26 mouse cellular contexts compared by ENCODE assay signal in the genomic region with DNA sequence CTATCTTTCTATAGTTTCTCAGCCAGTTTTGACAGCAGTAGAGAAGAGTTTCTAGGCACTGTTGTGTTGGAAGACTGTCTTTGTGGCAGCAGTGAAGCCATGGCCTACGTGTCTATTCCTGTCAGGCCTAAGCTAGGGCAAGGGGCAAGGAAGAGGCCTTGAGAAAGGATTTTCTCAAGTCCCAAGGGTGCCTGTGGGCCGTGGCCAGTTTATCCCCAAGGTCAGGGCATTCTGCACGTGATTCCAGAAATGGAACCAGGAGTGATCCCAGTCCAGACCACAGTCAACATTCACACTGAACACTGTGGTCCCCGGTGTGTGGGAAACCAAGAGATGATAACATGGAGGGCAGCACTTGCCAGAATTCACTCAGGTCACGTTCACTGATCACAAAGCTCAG. TPM values are rescaled to one million over a fixed set of nuclear protein-coding genes. Genes with fewer than 3 reads are reported as not detected.
A peak's percentile ranks its signal among the peaks of the same experiment; 100 is the strongest.
DNase-seq lines count a peak whose midpoint lies in the region; ATAC-seq lines count a peak whose summit lies in the region.
"Had no signal": no experiment of that assay in that cellular context is flagged by ENCODE, and none has a peak within 500 bp of the region (broad histone marks: within the 10 kb centered on the region; RNA-seq: fewer than 3 reads in every experiment).

No protein-coding gene starts in this region.

- peak; percentile 85 for DNase-seq in heart, adult 11 months
- DNase-seq in heart, postnatal 10 days, result no peak
- peak; percentile 11 for DNase-seq in limb, embryonic 11.5 days (ENCODE audit: low spot score)
- DNase-seq in limb, embryonic 10.5 days (ENCODE audit: low spot score), result no peak
- no peak for DNase-seq in cerebellum, postnatal 14 days
- DNase-seq: adrenal gland, adult 2 months; adrenal gland, adult 8-10 months; adrenal gland, postnatal 10 days; adrenal gland, postnatal 14 days; adrenal gland, postnatal 25 days; adrenal gland, postnatal 36 days; B cell, adult 2 months; cerebellum, adult 11 months; cerebellum, adult 11-12 months; cerebellum, adult 18-20 months; cerebellum, adult 2 months had no signal

- H3K9me3 ChIP-seq in limb, embryonic 11.5 days (ENCODE audit: control insufficient read depth, low read length), result no peaks in the 10 kb centered on the region
- no peaks in the 10 kb centered on the region for H3K9me3 ChIP-seq in limb, embryonic 10.5 days (replicated peaks)
- H3K9me3 ChIP-seq: G1E had no signal

- no peak overlapping the region for H3K4me2 ChIP-seq in limb, embryonic 11.5 days (ENCODE audit: low read depth, severe bottlenecking)

- H3K27ac ChIP-seq in limb, embryonic 11.5 days (replicated peaks; ENCODE audit: low read depth, low read length), result no peak overlapping the region
- no peak overlapping the region for H3K27ac ChIP-seq in limb, embryonic 10.5 days
- 0 out of 2 replicates have a peak overlapping the region, but pooled peaks have one; percentile 3 for H3K27ac ChIP-seq in brown adipose tissue, adult 24 weeks (replicated peaks; ENCODE audit: low read depth, low read length)

- H3K9ac ChIP-seq in limb, embryonic 11.5 days (ENCODE audit: low read length), result no peak overlapping the region

- no peaks in the 10 kb centered on the region for H3K27me3 ChIP-seq in limb, embryonic 11.5 days (ENCODE audit: control insufficient read depth, insufficient read depth, low read length)
- H3K27me3 ChIP-seq in limb, embryonic 10.5 days (ENCODE audit: low read depth, poor library complexity, severe bottlenecking), result no peaks in the 10 kb centered on the region
- H3K27me3 ChIP-seq: CH12.LX, Patski had no signal

- intact Hi-C loops in heart, postnatal 10 days (cut with DNase I), result no loop called here

- H3K36me3 ChIP-seq in limb, embryonic 11.5 days (ENCODE audit: control insufficient read depth, insufficient read depth, low read length), result no peaks in the 10 kb centered on the region
- no peaks in the 10 kb centered on the region for H3K36me3 ChIP-seq in limb, embryonic 10.5 days
- H3K36me3 ChIP-seq: G1E had no signal

- 76% methylated on average over 5 of the region's 5 CpGs for WGBS in limb, embryonic 11.5 days
- WGBS in limb, embryonic 10.5 days, result 74% methylated on average over 5 of the region's 5 CpGs

- H3K4me3 ChIP-seq in limb, embryonic 11.5 days (ENCODE audit: low read depth, low read length), result no peak overlapping the region
- no peak overlapping the region for H3K4me3 ChIP-seq in limb, embryonic 10.5 days
- no peak overlapping the region for H3K4me3 ChIP-seq in brown adipose tissue, adult 24 weeks (ENCODE audit: insufficient read depth, low read depth, low read length)

- ATAC-seq in limb, embryonic 11.5 days (ENCODE audit: insufficient number of reproducible peaks, low FRiP score, low TSS enrichment, low read depth), result no peak
- ATAC-seq: activated CD4-positive, CD25-positive, alpha-beta regulatory T cell, adult 4 months; CD4-positive, CD25-positive, alpha-beta regulatory T cell, adult 4 months; Patski had no signal

- no peaks in the 10 kb centered on the region for H3K4me1 ChIP-seq in limb, embryonic 11.5 days (ENCODE audit: control insufficient read depth, insufficient read depth, low read length)
- H3K4me1 ChIP-seq in limb, embryonic 10.5 days, result no peaks in the 10 kb centered on the region
- H3K4me1 ChIP-seq in brown adipose tissue, adult 24 weeks (ENCODE audit: control insufficient read depth, insufficient read depth, insufficient read length, low read length), result peaks cover 2% of the 10 kb centered on the region; the same call in 1 of the 2 replicates

RNA-seq across cellular contexts. Expression of a gene that starts 13.1 kb away (rescaled TPM):
- 10 to 100 TPM; 20.6 to 21.9 TPM for total RNA-seq in heart, postnatal 10 days (2021)
- 46.6 and 49.8 TPM in 2 replicates for polyA plus RNA-seq in limb, embryonic 11.5 days (2014; fragmentation: Nextera tagmentation; extraction: Ambion mirVana)
- 31.4 and 39.9 TPM in 2 replicates for polyA plus RNA-seq in limb, embryonic 10.5 days (2016; fragmentation: Nextera tagmentation; extraction: Ambion mirVana)
- polyA plus RNA-seq in brown adipose tissue, adult 24 weeks (2012; ENCODE audit: insufficient read depth, insufficient read length, missing spikeins), result 7.6 and 11.4 TPM in 2 replicates

RNA-seq across cellular contexts. Expression of a gene that starts 23.6 kb away (rescaled TPM):
- total RNA-seq in heart, postnatal 10 days (2021), result not detected
- not detected in 2 replicates for polyA plus RNA-seq in limb, embryonic 11.5 days (2014; fragmentation: Nextera tagmentation; extraction: Ambion mirVana)
- not detected in 2 replicates for polyA plus RNA-seq in limb, embryonic 10.5 days (2016; fragmentation: Nextera tagmentation; extraction: Ambion mirVana)
- not detected in 2 replicates for polyA plus RNA-seq in brown adipose tissue, adult 24 weeks (2012; ENCODE audit: insufficient read depth, insufficient read length, missing spikeins)
- total RNA-seq: adrenal gland, adult 2 months; adrenal gland, adult 8-10 months; adrenal gland, postnatal 10 days; adrenal gland, postnatal 14 days; adrenal gland, postnatal 25 days; adrenal gland, postnatal 36 days; CH12.LX; ES-E14; G1E; MEL had no signal
- polyA plus RNA-seq: activated CD4-positive, CD25-positive, alpha-beta regulatory T cell, adult 4 months; adrenal gland, adult 2 months; brain, embryonic 14.5 days; C2C12; CD4-positive, CD25-positive, alpha-beta regulatory T cell, adult 4 months; cerebellum, adult 2 months; G1E; Patski had no signal

Comparison
In these comparisons a context has a peak if more than half of its experiments do, and no peak if none do; other contexts are left out.
1. DNase-seq: peak in heart, adult 11 months (single experiment) and limb, embryonic 11.5 days (single experiment); none in heart, postnatal 10 days (0 of 2), limb, embryonic 10.5 days (single experiment) and cerebellum, postnatal 14 days (0 of 2).